Mouse (Mus musculus) right cerebral cortex, postnatal 25 days (tissue): Measurements from ENCODE around the gene Atxn2l.
"Not testable (repeated sequence)": the region's sequence is repeated elsewhere in the genome, so short reads cannot be mapped to it uniquely, and the experiment has no call there.

ENCODE experiments used
- DNase-seq: peaks from one replicate; pipeline ENCODE4 v3.0.0; 2022

Atxn2l gene

DNA sequence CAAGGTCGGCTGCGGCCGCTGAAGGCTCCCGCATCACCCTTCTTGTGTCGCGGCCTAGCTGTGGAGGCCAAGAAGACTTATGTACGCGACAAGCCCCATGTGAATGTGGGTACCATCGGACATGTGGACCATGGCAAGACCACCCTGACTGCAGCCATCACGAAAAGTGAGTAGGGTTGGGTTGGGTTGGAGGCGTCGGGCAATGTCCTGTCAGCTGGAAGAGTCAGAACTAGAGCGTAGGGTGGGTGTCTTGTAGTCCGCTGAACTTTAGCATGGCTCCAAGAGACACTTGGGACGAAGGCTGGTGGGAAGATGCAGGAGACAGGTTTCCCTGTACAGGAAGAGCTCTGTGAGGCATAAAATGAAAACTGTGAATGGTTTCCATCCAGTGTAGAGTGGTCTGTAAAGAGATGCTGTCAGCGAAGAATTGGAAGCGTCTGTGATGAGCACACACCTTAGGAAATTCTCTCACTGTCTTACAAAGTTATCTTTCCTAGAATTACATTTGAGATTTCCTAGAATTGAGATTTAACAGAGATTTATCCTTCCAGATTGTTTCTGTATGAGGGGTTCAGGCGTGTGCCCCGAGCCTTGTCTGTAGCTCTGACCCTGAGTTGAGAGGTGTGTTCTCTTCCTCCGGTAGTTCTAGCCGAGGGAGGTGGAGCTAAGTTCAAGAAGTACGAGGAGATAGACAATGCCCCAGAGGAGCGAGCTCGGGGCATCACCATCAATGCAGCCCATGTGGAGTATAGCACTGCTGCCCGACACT, 15.4 kb downstream of the Atxn2l start:
- DNase-seq: not testable (repeated sequence)

DNA sequence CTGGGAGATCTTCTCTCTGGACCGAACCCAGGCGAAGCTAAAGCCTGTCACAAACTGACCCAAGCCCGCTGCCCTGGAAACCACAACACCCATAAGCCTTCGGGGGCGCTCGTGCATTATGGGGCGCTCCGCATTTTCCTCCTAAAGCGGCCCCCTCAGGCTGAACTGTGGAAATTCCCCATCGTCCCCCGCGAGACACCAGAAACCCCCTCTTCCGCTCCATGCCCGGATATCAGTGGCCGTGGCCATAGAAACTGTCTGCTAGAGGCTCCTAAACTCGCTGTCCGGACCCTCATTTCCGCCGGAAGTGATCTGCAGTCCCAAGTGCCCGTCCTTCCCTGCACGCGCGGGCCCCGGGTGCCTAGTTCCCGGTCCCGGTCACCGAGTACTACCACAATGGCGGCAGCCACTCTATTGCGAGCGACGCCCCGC, 16.2 kb downstream of the Atxn2l start, which contains the start of gene Tufm:
Tufm (plus strand) TSS at position 310 of the 432 bp plus-strand sequence.
- DNase-seq: peak; percentile 98

DNA sequence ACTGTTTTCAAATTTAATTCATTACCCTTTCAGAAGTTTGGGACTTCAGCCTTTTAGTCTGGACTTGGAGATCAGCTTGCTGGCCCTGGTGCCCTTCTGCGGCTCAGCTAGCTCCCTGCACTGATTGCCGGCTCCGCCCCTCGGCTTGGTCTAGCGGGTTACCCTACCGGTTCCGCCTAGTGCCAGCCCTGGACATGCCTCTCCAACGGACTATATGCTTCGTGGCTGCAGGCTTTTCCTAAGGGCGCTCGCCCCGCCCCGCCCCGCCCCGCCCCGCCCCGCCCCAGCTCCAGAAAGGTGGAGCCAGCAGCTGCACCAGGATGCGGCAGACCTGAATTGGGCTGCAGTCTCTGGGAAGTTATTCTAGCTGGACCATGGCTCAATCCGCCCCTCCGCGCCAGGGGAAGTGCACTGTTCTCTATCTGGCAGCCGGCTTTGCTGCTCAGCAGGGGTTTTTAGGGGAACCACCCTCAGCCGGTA, 20.8 kb downstream of the Atxn2l start:
- peak; percentile 57 for DNase-seq

DNA sequence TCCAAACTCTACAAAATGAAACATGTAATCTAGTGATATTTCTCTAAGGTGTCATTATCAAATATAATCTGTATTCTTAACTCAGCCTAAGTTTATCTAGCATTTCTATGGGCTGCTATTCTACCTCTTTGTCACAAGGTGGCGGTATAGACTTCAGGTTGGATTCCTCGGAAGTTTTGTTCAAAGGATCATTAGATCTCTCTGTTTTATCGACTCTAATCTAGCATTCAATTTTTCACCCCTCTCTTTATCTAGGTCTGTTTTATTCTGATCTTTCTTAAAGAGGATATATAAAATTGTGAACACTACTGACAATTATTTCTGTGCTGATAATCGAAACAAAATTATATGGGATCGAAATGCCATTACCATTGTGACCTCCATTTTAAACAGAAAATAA, 21.5 kb downstream of the Atxn2l start:
- no peak for DNase-seq

DNA sequence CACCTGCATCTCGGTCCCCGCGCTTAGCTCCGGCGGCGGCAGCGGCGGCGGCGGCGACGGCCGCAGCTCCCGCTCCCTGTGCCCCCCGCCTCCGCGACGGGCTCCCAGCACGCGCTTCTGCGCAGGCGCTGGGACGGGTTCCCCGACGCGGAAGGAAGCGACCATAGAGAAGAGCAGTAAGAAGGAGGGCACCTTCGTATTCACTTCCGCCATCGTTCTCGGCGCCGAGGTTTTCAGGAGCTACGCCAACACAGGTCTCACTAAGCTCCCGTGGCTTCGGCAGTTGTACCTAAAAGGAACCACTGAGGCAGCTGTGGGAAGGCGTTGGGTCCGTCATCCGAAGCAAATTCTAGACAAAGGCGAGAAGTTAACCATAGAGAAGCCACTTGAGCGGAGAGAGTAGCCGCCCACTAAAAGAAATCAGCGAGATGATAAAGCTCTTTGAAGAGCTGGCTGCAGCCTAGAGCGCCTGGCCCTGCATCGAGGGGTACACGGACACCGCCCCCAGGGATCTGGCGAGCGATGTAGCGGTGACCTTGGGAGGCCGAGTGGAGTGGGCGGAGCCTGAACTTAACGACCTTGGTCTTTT, 28.1 kb downstream of the Atxn2l start, which contains the start of gene Sh2b1:
Sh2b1 (minus strand) TSS at position 432 of the 589 bp plus-strand sequence.
- DNase-seq: peak; percentile 90

DNA sequence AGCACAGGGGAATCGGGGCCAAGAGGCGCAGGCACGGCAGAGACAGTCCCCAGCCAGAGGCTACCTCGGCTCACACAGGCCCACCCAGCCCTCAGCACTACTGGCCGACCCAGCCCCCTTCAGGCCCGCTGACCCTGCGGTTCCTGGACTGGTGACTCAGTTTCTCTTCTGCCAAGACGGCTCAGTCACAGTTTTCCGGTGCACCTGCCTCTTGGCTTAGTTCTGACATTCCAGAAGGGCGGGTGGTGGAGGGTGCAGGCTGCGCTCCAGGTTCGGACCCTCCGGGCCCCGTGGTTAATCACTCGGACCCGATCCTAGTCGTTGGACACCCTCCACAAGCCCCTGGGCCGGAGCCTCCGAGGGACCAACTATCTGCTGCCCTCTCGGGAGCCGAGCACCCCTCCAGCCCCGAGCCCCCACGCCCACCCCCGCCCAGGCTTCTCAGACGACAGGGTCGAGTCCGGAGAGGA, 28.7 kb downstream of the Atxn2l start:
- DNase-seq: no peak

DNA sequence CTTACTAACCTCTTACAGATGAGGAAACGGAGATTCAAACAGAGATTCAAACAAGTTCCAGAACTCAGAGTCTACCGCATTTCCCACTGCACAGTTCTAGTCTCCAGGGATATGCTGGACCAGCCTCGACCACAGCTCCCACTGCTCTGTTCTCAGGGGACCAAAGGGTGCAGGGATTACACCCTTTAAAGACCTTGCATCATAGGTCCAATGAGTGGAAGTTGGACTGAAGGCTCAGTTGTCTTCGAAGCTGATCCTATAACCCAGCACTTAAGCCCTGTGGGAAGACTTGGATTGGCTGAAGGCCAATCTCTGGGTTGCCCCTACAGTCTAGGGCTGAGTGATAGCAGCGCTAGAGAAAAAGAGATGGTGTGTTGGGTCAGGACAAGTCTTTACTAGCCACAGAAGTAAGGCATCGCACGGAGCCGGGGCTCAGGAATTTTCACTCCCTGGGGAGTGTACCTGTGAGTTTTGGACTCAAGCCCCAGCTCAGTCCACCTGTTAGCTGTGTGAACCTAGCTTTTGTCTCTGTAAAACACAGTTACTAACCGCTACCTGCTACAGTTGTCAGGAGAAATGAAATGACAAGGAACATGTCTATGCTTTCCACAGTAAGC, 29.7 kb downstream of the Atxn2l start:
- DNase-seq: no peak

DNA sequence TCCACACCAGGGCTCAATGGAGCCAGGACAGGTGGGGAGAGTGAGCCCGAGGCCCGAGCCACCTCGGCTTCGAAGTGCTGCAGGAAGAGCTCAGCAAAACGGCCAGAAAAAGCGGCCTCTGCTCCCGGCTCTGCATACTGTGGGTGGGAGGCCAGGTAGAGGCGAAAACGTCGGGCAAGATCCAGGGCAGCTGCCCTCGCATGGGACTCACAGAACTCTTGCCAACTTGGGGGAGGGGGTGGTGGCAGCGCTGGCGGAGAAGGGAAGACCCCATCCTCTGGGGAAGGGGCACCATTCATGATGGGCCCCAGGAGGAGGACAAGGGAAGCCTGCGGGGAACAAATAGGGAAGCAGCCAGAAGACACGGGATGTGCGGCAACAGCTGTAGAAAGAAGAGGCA, 30.5 kb downstream of the Atxn2l start:
- no peak for DNase-seq

DNA sequence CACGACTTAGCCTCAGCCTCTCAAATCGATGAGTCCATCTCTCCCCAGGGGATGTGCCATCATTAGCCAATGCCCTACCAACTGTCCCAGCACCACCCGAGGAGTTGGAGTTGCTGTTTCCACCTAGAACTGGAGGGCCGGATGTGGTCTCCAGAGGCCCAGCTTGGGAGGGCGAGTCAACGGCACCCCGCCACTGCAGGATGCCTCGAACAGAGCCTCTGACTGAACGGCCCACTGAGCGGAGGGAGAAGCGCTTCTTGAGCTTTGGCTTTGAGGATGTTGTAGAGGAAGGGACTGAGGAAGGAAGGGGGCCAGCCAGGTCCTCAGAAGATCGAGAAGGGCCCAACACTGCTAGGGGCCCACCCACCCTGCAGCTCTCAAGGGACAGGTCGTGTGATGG, 30.9 kb downstream of the Atxn2l start:
- DNase-seq: no peak

DNA sequence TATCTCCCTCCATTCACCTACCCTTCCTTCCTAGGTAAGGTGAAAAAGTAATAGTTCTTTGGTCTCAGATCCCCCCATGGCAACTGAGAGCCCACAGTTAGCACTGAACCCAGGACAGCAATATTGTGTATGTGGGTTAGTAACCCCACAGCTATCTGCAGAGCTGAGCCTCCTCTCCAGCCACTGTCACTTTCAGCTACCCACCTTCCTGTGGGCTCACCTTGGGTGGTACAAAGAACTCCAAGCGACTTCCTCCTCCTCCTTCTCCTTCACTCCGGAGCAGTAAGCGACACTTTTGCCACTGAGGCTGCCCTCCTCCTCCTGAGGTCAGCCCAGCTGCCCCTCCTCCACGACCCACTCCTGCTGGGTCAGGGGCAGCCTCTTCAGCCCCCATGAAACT, 31.4 kb downstream of the Atxn2l start:
- no peak for DNase-seq

DNA sequence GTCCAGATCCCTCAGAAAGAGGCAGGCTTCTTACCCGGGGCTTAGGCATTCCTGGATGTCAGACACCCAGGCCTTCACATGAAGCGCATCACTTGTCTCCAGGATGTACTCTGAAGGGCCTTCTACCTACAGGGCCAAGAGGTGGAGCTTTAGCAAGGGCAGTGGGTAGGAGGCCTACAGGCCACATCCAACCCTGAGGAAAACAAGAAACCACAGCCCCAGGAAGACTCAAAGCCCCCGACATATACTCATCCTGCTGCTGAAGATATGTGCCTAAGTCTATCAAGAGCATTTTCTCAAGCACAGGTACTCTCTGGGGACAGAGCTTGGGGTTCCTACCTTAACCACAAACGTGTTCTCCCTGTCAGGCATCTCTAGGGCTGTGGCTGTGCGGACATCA, 31.9 kb downstream of the Atxn2l start:
- DNase-seq: no peak

DNA sequence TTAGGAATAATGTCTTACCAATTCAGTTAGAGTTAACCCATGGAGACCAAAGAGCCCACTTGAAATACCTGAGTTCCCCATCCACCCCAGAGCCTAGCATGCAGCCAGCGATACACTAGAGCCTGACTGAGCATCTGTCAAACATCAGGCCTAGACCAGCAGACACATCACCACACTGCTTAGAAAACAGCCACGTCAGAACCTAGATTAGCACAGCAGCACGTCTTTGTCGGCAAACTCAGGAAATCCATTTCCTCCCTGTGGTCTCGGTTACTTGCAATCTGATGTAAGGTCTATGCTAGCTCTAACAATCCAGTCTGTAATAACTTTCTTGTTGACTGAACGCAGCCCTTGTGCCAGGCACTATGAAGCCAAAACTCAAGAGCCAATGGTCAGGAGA, 33.2 kb downstream of the Atxn2l start:
- no peak for DNase-seq

DNA sequence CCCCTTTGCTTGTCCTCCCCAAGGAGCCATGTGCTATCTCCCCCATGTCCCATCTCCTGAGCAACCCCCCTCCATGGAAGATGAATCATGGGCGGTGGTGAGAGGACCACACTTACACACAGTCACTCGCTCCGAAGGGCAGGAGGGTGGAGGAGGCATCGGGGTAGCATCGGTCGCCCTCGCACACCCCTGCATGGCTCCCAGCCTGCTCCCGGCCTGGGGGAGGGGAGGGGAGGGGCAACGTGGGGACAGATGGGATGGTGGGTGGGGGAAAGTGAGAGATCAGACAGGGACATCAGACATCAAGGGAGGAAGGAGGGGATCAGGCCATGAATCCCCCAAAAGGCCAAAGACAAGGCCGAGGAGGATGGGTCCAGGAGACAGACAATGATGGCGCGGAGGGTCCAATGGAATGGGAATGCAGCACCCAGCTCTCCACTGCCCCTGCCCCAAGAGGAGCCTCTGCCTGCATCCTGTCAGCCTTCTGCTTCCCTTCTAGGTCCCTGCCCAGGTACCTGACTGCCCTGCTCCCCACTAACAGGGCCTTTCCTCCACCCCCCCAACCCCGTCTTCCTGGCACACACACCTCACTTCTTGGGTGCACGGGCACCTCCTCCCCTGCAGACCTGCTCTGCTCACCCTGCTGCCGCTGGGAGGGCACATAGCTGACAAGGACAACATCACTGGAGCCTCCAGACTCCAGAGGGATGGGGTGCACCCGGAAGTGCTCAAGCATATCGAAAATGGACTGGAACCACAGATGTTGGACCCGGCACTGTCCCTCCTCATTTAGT, 35.2 kb downstream of the Atxn2l start:
- DNase-seq: no peak

DNA sequence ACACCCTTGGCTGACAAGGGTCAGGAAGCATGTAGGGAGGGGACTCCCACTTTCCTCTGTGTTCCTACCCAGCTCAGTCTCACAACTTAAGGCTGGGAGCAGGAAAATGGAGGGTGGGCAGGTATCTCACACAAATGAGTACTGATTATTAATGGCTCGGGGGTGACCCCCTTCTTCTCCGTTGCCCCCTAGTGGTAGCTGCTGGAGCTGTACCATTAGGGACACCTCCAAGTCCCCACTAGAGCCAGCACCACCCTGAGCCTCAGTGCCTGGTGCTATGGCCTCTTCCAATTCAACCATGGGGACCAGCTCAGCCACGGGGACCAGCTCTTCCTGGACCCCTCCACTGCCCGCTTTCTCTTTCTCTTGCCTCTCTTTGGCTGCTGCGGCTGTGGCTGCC, 36.0 kb downstream of the Atxn2l start:
- no peak for DNase-seq

DNA sequence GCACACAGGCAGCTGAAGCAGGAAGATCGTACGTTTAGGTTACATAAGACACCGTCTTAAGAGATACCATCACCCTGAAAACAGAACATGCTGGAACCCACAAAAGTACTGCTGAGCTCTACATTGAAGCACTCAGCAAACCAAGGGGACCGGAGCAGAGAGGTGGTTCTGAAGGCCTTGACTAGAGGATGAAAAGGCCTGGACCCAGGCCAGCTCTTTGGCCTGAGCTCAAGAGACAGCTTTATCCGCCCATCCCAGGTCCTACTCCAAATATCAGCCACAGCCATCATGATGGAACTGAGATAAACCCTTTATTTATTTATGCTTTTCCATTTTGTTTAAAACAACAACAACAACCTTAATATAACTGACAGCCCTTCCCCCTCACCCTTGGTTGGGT, 36.5 kb downstream of the Atxn2l start:
- no peak for DNase-seq

DNA sequence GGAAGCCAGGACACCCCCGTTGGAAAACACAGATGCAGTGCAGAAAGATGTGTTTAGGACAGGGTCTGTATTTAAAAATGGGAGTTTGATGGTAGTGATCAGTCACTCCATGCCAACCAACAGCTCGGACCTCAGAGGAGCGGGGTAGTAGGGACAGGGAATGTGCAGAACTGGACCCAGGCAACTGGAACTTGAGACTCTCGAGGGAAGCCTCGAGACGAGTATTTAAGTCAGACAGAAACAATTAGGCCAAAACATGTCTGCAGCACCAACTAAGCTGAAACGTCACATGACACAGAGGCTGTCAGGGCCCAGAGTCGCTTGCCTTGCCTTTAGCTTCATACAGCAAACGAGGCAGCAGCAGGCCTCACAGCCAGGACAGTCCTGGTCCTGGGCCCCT, 37.1 kb downstream of the Atxn2l start:
- DNase-seq: no peak

DNA sequence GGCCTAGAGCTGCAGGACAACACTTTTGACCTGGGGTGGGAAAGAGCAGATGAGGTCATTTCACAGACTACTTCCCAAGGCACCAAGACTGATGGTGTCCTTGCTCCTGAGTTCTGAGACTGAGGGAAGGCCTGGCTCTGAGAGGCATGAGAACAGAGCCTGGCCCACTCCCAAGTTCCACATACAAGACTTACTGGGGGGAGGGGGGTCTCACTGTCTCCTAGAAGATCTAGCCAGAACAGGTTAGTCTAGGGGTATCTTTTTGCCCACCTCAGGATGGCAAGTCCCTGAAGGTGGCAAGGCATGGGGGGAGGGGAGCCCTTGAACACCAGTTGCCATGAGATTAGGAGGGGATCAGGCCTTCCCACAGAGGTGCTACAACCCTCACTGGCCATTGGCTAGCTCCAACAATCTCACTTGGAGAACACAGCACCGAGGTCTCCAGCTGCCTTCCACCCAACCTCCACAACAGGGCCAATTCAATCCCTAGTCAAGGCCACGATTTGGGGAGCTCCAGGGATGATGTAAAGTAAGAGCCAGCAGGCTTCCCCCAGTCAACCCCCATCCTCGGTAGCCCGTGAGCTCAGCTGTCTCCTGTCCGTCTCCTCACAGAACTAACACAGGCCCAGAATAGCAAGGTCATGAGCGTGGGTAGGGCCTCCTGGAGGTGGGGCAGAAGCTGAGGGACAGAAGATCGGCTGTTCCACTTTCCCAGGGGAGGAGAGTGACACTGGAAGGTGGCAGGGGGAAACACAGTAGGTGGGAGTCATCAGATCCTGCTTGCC, 37.8 kb downstream of the Atxn2l start:
- no peak for DNase-seq

DNA sequence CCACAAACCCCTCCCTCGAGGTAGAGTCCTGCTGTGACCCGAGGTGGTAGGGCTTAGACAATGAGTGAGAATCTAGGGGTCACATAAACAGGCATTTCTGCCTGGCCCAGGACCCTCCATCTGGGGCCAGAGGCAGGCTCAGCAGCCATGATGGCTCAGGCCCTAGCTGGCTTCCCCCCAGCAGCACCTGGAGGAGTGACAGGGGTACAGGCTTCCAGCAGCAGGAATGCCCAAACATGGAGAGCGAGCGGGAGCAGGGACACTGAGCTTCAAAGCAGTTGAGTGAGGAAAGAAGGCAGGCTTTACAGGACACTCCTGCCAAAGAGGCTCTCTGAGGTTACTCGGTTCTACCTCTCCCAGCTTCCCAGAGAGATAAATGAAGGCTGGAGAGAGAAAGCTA, 38.4 kb downstream of the Atxn2l start:
- no peak for DNase-seq

DNA sequence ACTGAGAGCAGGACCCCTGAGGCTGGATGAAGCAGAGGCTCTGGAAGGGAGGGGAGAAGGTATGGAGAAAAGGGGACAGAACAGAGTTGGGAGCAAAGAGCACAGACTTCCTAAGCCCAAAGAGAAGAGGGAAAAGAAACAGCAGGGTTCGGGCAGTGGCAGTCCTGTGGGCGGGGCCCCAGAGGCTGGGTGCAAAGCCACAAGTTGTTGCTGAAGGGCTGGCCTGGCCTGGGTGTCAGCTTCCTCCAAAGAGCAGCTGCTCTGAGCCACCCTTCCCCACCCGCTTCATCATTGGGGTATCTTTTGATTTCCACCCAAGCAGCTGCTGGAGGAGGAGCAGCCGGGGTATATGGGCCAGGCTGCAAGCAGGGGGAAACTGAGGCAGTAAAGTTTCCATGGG, 39.1 kb downstream of the Atxn2l start:
- DNase-seq: no peak

DNA sequence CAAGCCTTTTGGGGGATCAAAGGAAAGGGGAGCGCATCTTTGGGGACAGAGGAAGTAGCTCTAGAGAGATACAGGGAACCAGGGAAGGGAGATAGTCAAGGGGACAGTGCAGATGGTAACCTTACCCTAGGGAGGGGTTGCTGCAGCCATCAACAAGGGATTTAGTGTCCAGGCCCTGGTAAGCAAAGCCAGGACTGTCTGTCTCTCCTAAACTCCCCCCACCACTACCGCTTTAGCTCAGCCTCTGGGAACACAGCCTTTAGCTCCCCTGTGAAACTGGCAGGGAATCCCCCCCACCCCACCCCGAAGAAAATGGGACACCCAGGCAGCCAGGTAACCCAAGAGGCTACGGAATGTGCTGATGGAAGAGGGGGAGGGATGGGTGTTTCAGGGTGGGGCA, 39.7 kb downstream of the Atxn2l start:
- DNase-seq: no peak

DNA sequence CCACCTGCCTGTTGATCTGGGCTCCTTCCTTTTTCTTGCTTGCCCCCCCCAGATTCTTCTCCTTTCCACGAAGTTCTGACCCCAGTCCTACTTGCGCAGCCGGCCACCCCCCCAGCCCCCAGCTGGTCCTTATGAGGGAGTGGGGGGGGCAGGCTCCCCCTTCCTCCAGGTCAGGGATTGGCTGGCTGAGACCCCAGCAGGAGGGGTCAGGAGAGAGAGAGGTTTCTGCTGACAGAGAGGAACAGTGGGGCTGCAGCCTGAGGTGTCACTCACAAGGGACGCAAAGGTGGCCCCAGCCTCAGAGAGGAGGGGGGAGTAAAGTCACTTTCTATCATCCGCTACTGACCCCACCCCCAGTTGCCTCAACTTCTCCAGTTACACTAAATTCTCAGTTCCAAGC, 40.2 kb downstream of the Atxn2l start, which contains the start of gene Atp2a1:
Atp2a1 (minus strand) TSS at position 105 of the 400 bp plus-strand sequence.
- DNase-seq: no peak

DNA sequence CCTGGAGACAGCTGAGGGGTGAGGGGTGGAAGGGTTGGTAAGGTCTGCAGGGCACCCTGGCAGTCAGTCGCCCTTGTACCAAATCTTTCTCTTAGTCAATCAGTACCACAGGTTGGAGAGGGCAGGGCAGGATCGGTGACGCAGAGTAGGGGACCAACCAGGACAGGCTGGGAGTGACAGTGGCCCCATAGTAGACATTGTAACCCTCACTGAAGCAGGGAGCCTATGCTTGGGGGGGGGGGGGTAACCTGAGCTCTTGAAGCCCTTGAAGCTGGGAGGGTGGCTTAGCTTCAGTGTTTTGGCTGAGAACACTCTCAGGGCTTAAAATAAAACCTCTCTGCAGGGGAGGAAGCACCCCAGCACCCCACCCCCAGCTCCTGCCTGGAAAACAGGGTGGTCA, 41.6 kb downstream of the Atxn2l start:
- no peak for DNase-seq
